Mouse (Mus musculus): Measurements from ENCODE around the gene Cux1. TPM values are rescaled to one million over a fixed set of nuclear protein-coding genes. Genes with fewer than 3 reads are reported as not detected.
A peak's percentile ranks its signal among the peaks of the same experiment; 100 is the strongest.

Cux1 gene
- polyA plus RNA-seq, 1 experiment = 46.6 TPM

DNA sequence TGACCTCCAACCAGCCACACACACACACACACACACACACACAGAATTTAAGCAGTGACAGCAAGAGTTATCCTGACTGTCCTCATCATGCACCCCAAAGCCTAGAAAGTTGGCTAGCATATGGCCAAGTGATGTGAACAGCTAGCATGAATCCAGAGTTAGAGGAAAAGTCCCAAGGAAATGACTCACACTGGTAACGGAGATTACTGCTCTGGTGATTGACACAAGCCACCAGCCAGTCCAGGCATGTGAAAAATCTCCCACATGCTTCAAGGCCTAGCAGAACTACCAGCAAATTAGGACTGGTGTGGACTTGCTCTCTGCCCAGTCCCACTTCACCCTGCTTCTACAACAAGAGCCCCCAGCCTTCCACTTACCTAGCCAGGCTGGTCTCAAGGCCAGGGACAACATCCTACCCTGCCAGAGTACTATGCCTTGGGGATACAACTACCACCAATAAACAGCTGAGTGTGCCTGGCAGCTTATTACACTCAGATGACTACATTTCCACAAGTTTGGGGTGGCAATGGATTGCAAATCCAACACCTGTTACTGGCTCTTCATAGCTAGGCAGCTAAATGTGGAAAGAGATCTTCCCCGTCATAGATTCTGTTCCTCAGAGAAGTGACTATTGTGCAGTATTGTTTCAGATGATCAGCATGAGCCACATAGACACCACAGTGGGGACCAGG is 35.5 kb downstream of the Cux1 start:
- Histone ChIP-seq H3K4me3 (replicated peaks; ENCODE audit: extremely low read depth, low read depth, low read length) (no peak overlapping the region), H3K4me1 (ENCODE audit: control insufficient read depth, insufficient read depth, low read length) (peaks cover 25% of the 10 kb centered on the region)
- DNase-seq = no peak
- TF ChIP-seq POLR2A (IDR thresholded peaks at IDR 0.05; ENCODE audit: borderline replicate concordance, extremely low read depth, low read depth, low read length) (no peak), CTCF (IDR thresholded peaks at IDR 0.05; ENCODE audit: insufficient read depth, low read length) (no peak)
- 53% methylated on average over 2 of the region's 2 CpGs for WGBS

DNA sequence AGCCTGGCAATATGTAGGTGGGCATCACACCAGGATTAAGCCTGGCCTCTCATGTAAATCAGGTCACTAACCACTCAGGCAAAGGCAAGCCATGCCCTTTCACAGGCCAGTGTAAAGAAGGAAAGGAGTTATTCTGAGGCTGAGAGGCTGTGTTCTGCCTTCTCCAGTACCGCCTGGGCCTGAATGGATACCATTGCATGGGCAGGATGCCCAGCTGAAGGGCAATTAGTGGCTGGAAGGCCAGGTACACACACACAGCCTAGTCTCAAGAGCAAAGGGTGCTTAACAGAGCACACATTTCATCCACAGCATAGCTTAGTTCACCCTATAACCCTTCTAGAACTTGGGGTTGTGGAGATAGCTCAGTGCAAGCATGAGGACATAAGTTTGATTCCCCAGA is 36.4 kb downstream of the Cux1 start:
- peak; percentile 60 for DNase-seq
- H3K4me3 ChIP-seq (replicated peaks; ENCODE audit: extremely low read depth, low read depth, low read length) = no peak overlapping the region
- TF ChIP-seq POLR2A (IDR thresholded peaks at IDR 0.05; ENCODE audit: borderline replicate concordance, extremely low read depth, low read depth, low read length) = no peak
- no peak for TF ChIP-seq CTCF (IDR thresholded peaks at IDR 0.05; ENCODE audit: insufficient read depth, low read length)
- peaks cover 31% of the 10 kb centered on the region for H3K4me1 ChIP-seq (ENCODE audit: control insufficient read depth, insufficient read depth, low read length)
- WGBS = 69% methylated on average over 1 of the region's 1 CpGs

DNA sequence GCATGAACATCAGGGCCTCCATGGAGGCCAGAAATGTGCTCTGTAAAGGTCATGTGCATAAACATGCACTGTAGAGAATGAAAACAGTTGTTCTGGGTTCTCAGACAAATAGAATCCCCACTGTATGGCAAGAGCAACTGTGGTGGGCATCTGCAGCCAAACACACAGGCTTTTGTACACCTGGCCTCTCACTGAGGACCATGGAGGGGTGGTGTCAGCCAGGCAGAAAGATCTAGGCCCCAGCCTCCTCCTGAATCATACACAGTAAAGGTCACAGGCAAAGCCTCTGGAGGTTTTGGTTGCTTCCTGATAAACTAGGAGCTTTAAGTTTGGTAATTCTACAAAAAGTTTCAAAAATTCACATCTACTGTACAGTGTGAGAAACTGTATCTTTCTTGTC is 38.1 kb downstream of the Cux1 start:
- no peak for TF ChIP-seq CTCF (IDR thresholded peaks at IDR 0.05; ENCODE audit: insufficient read depth, low read length)
- no peak for TF ChIP-seq POLR2A (IDR thresholded peaks at IDR 0.05; ENCODE audit: borderline replicate concordance, extremely low read depth, low read depth, low read length)
- Histone ChIP-seq H3K4me3 (replicated peaks; ENCODE audit: extremely low read depth, low read depth, low read length) (no peak overlapping the region), H3K4me1 (ENCODE audit: control insufficient read depth, insufficient read depth, low read length) (peaks cover 35% of the 10 kb centered on the region)
- DNase-seq = no peak

DNA sequence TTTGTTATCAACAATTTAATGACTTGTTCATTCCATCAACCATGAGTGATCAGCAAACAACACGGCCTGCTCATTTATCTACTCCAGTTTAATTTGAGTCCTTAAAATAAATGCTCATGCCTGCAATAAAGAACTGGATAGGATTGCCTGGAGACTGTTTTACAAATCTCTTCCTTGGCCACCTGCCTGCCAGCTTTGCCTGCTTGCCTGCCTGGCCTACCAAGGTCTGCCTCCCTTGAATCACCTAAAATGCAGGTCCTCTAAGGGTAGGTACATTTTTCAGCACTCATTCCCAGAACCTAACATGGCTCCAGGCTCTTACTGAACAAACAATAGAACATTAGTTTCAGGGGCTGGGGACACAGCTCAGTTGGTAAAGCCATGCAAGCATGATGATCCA is 39.4 kb downstream of the Cux1 start:
- TF ChIP-seq POLR2A (IDR thresholded peaks at IDR 0.05; ENCODE audit: borderline replicate concordance, extremely low read depth, low read depth, low read length) (no peak), CTCF (IDR thresholded peaks at IDR 0.05; ENCODE audit: insufficient read depth, low read length) (no peak)
- no peak for DNase-seq
- no peak overlapping the region for H3K4me3 ChIP-seq (replicated peaks; ENCODE audit: extremely low read depth, low read depth, low read length)
- 41% methylated on average over 1 of the region's 1 CpGs for WGBS
- peaks cover 29% of the 10 kb centered on the region for H3K4me1 ChIP-seq (ENCODE audit: control insufficient read depth, insufficient read depth, low read length)

DNA sequence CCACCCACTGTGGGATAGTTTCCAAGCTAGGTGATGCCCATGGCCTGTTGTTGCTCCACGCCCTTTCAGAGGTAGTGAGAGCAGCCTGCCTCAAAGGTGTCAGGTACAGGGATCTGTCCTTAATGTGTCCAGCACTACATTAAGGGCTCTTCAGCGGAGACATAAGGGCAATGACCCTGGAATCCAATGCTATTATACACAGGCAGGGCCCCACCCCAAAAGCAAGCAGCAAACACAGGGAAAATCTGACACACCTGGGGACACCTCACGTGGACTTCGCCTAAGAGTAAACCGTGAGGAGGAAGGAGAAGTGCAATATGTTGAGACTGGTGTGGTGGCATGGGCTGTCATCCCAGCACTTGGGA is 40.8 kb downstream of the Cux1 start:
- WGBS = 75% methylated on average over 5 of the region's 5 CpGs
- H3K4me1 ChIP-seq (ENCODE audit: control insufficient read depth, insufficient read depth, low read length) = peaks cover 26% of the 10 kb centered on the region
- no peak for TF ChIP-seq POLR2A (IDR thresholded peaks at IDR 0.05; ENCODE audit: borderline replicate concordance, extremely low read depth, low read depth, low read length)
- no peak for TF ChIP-seq CTCF (IDR thresholded peaks at IDR 0.05; ENCODE audit: insufficient read depth, low read length)
- H3K4me3 ChIP-seq (replicated peaks; ENCODE audit: extremely low read depth, low read depth, low read length) = no peak overlapping the region
- no peak for DNase-seq

DNA sequence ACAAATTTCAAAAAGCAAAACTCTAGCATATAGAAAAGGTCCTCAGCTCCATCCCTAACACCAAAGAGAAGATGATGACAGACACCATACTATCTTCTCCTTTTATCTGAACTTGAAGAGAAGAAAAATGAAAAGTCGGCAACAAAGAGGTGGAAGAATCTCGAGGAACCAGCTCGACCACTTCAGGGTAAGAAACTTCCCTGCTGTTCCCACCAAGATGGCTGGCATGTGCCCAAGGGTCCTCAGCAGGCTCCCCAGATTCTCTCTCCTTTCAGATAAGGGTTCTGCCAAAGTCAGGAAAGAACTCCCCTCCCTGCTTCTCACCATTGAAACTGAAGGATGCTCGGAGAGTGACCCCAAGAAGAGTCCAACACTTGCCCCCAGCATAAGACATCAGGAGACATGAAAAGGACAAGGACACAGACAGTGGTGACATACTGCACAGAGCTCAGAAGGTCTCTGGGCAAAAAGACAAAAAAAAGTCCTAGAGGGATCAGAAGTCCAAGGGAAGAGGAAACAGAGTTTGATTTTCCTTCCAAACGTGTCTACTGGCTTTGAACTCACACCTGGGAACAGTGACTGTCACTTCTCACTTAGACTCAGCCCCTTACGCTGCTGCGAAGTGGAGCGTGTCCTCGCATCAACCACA is 41.3 kb downstream of the Cux1 start:
- WGBS = 62% methylated on average over 9 of the region's 9 CpGs
- no peak for TF ChIP-seq POLR2A (IDR thresholded peaks at IDR 0.05; ENCODE audit: borderline replicate concordance, extremely low read depth, low read depth, low read length)
- TF ChIP-seq CTCF (IDR thresholded peaks at IDR 0.05; ENCODE audit: insufficient read depth, low read length) = no peak
- peaks cover 23% of the 10 kb centered on the region for H3K4me1 ChIP-seq (ENCODE audit: control insufficient read depth, insufficient read depth, low read length)
- no peak for DNase-seq
- no peak overlapping the region for H3K4me3 ChIP-seq (replicated peaks; ENCODE audit: extremely low read depth, low read depth, low read length)

DNA sequence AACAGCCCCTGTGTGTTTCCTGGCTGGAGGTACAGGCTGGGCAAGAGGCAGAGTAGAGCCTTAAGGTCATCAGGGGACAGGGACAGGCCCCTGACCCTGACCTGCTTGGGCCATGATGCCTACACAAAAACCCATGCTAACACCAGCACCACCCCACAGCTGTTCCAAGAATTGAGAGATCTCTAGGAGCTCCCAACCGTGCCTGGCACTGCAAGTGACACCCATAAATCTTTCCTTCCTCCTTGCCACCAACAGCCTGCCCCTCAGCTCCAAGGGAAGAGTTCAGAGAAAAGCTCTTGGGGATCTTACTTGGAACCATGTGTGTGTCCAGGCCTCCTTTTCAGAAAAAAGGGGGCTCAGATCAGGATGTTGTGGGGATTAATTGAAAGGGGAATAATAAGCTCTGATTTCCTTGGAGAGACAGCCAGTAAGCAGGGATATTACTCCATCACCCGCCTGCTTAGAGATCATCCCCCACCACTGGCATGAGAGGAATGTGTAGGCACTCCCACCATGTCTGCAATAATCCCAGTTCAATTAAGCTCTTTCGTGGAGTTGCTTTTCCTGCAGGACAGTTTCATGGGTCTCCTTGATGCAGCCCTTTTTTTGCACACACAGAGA is 44.3 kb downstream of the Cux1 start:
- no peak for DNase-seq
- H3K4me3 ChIP-seq (replicated peaks; ENCODE audit: extremely low read depth, low read depth, low read length) = no peak overlapping the region
- peaks cover 24% of the 10 kb centered on the region for H3K4me1 ChIP-seq (ENCODE audit: control insufficient read depth, insufficient read depth, low read length)
- TF ChIP-seq CTCF (IDR thresholded peaks at IDR 0.05; ENCODE audit: insufficient read depth, low read length) (no peak), POLR2A (IDR thresholded peaks at IDR 0.05; ENCODE audit: borderline replicate concordance, extremely low read depth, low read depth, low read length) (no peak)
- whole genome bisulfite sequencing = 37% methylated on average over 3 of the region's 3 CpGs

DNA sequence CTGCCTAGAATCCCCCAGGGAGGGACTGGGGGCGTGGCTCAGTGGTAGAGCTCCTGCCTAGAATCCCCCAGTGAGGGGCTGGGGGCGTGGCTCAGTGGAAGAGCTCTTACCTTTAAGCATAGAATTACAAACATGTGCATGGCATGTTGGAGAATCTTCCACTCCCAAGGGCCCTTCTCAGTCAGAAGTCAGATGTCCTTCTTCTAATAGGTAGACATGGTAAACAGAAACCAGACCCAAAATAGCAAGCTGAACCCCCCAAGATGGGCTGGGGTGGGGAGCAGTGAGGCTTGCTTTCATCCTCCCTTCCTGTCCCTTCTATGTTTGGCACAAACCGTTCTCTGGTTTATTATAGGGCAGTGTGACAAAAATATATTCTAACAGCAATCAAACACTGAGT is 45.6 kb downstream of the Cux1 start:
- TF ChIP-seq CTCF (IDR thresholded peaks at IDR 0.05; ENCODE audit: insufficient read depth, low read length) (no peak), POLR2A (IDR thresholded peaks at IDR 0.05; ENCODE audit: borderline replicate concordance, extremely low read depth, low read depth, low read length) (no peak)
- Histone ChIP-seq H3K4me3 (replicated peaks; ENCODE audit: extremely low read depth, low read depth, low read length) (no peak overlapping the region), H3K4me1 (ENCODE audit: control insufficient read depth, insufficient read depth, low read length) (peaks cover 21% of the 10 kb centered on the region)
- 68% methylated on average over 3 of the region's 3 CpGs for WGBS
- no peak for DNase-seq

DNA sequence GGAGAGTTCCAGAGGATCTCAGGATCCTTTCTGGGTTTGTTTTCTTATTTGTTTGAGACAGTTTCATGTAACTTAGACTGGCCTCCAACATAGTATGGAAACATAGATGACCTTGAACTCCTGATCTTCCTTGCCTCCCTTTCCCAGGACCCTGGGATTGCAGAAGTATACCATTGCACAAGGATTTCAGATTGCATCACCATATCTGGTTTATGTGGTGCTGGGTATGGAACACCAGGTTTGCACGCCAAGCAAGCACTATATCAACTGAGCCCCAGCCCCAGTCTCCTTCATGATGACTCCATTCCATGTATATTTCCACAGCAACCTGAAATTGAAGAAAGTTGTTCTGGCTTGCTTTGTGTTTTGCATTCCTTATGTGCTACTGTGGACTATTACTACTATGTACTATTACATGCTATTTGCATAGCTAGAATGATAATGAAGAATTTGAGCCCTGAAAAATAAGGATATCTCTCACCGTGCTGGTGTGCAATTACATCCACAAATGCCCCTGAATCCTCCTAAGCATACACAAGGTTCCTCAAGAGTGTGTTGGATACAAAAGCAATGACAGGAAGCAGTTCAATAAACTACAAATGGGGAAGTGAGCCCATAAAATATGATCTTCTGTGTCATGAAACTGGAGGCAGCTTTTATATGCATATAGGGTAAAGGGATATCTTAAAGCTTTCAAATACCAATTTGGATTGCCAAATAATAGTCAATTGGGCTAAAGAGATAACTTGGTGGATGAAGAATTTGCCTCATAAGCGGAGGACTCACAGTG is 48.4 kb downstream of the Cux1 start:
- no peak for TF ChIP-seq POLR2A (IDR thresholded peaks at IDR 0.05; ENCODE audit: borderline replicate concordance, extremely low read depth, low read depth, low read length)
- no peak for TF ChIP-seq CTCF (IDR thresholded peaks at IDR 0.05; ENCODE audit: insufficient read depth, low read length)
- 73% methylated on average over 3 of the region's 3 CpGs for WGBS
- peaks cover 14% of the 10 kb centered on the region for H3K4me1 ChIP-seq (ENCODE audit: control insufficient read depth, insufficient read depth, low read length)

More for the DNA sequence above, 48.4 kb downstream of the Cux1 start:
- no peak overlapping the region for H3K4me3 ChIP-seq (replicated peaks; ENCODE audit: extremely low read depth, low read depth, low read length)
- no peak for DNase-seq
